Mouse (Mus musculus) liver, embryonic 13.5 days (tissue): ENCODE data around the gene Pdzd2. TPM values are rescaled to one million over a fixed set of nuclear protein-coding genes. Genes with fewer than 3 reads are reported as not detected.

Experiments used
- ATAC-seq: fragments of 200-750 bp; cut with Nextera tagmentation; 2 replicates; pipeline ENCODE4 v1.8.0; 2017; ENCODE audit warnings: low read depth, mild to moderate bottlenecking, moderate number of reproducible peaks, moderate library complexity
- DNase-seq: peaks from one replicate; pipeline ENCODE4 v3.0.0; 2022
- H3K27ac ChIP-seq: fragments of 300-500 bp; sonication (generic); 2 replicates; pipeline ENCODE4 v1.5.1; 2015; ENCODE audit warnings: moderate library complexity, mild to moderate bottlenecking, inconsistent platforms
- H3K27me3 ChIP-seq: fragments of 300-500 bp; sonication (generic); 2 replicates; pipeline ENCODE4 v1.6.1; 2015; ENCODE audit warnings: mild to moderate bottlenecking, inconsistent platforms
- H3K36me3 ChIP-seq: fragments of 300-500 bp; sonication (generic); 2 replicates; pipeline ENCODE4 v1.6.1; 2015; ENCODE audit warnings: mild to moderate bottlenecking, inconsistent platforms
- H3K4me1 ChIP-seq: fragments of 300-500 bp; sonication (generic); replicated peaks from 2 replicates; pipeline ENCODE4 v1.6.1; 2015; ENCODE audit warnings: inconsistent platforms
- H3K4me2 ChIP-seq: fragments of 300-500 bp; sonication (generic); 2 replicates; pipeline ENCODE4 v1.6.1; 2015; ENCODE audit warnings: inconsistent platforms, mild to moderate bottlenecking, moderate library complexity
- H3K4me3 ChIP-seq: fragments of 300-500 bp; sonication (generic); replicated peaks from 2 replicates; pipeline ENCODE4 v1.5.1; 2015; ENCODE audit warnings: mild to moderate bottlenecking, inconsistent platforms
- H3K9ac ChIP-seq: fragments of 300-500 bp; sonication (generic); 2 replicates; pipeline ENCODE4 v1.6.1; 2015; ENCODE audit warnings: mild to moderate bottlenecking, inconsistent platforms
- H3K9me3 ChIP-seq: fragments of 300-500 bp; sonication (generic); replicated peaks from 2 replicates; pipeline ENCODE4 v1.6.1; 2016; ENCODE audit warnings: inconsistent platforms
- WGBS: fragments of 180-500 bp; shearing (Covaris S2); methylation state at CpG from one replicate; pipeline ENCODE4 v1.1.7; 2015; ENCODE audit not compliant: insufficient replicate concordance; 5-methylcytosine and 5-hydroxymethylcytosine counted together
- polyA plus RNA-seq: library from polyadenylated mRNA; unstranded; fragments of >200 nt; fragmentation: Nextera tagmentation; extraction: Ambion mirVana; gene quantifications from 2 replicates; pipeline ENCODE4 v1.2.1, GENCODE M21; 2015

Gene Pdzd2
- polyA plus RNA-seq, 1 experiment from 2014 or later: 1.5 TPM

- H3K9me3 ChIP-seq: no peaks in the 10 kb centered on the region
- no peaks in the 10 kb centered on the region for H3K27me3 ChIP-seq
- H3K9ac ChIP-seq: no peak overlapping the region
- H3K4me2 ChIP-seq: no peak overlapping the region
- no peak overlapping the region for H3K27ac ChIP-seq
- DNase-seq: no peak
- H3K36me3 ChIP-seq: no peaks in the 10 kb centered on the region
- no peak for ATAC-seq
- no peaks in the 10 kb centered on the region for H3K4me1 ChIP-seq
- no peak overlapping the region for H3K4me3 ChIP-seq
- 46% methylated on average over 5 of the region's 5 CpGs for WGBS
Measured at GRCm38 (mm10) chr15:12725256-12725655, 14.5 kb downstream of the Pdzd2 start.

DNA sequence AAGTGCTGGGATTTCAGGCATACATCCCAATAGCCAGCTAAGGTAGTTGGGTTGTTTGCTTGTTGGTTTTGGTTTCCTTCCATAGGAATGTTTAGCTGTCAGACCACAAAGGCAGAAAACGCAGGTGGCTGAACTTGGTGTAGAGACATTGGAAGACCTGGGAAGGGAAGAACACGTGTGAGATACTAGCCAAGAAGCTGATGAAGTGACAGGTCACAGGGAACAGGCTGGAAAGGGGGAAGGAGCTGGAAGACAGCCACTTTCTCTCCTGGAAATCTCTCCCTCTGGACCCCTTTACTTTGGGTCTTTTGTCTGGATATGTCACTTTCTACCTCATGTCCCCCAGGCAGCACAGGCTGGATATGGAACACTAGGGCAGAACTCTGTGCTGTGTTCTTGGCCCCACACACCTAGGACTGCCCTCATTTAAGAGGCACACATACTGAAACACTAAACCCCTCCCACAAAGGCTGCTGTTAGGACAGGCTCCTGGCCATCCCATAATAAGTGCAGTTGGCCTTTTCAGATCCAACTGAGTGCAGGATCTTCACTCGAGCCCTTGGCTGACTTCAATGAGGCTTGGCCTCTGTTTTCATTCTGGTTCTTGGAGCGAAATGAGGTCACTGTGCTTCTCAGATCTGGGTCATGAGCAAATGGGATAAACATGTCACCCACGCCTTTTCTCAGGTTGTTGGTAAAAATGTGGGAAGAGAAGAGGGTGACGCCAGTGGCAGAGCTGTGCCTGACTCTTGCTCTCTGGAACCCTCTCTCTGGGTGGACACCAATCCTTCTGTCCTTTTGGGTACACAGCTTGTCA lies 17.8 kb downstream of the Pdzd2 start:
- 53% methylated on average over 6 of the region's 6 CpGs for WGBS
- ATAC-seq: no peak
- DNase-seq: no peak
- Histone ChIP-seq H3K9ac (no peak overlapping the region), H3K27ac (no peak overlapping the region), H3K9me3 (no peaks in the 10 kb centered on the region), H3K27me3 (no peaks in the 10 kb centered on the region), H3K4me3 (no peak overlapping the region), H3K4me1 (no peaks in the 10 kb centered on the region), H3K4me2 (no peak overlapping the region), H3K36me3 (no peaks in the 10 kb centered on the region)

GRCm38 (mm10) chr15:12718819-12719218 lies 20.9 kb downstream of the Pdzd2 start:
- Histone ChIP-seq H3K4me2 (no peak overlapping the region), H3K4me3 (no peak overlapping the region), H3K27me3 (no peaks in the 10 kb centered on the region; the same call in 1 of the 2 replicates), H3K27ac (no peak overlapping the region), H3K4me1 (no peaks in the 10 kb centered on the region), H3K36me3 (no peaks in the 10 kb centered on the region), H3K9me3 (no peaks in the 10 kb centered on the region), H3K9ac (no peak overlapping the region)
- no peak for DNase-seq
- 80% methylated on average over 14 of the region's 14 CpGs for WGBS
- no peak for ATAC-seq

DNA sequence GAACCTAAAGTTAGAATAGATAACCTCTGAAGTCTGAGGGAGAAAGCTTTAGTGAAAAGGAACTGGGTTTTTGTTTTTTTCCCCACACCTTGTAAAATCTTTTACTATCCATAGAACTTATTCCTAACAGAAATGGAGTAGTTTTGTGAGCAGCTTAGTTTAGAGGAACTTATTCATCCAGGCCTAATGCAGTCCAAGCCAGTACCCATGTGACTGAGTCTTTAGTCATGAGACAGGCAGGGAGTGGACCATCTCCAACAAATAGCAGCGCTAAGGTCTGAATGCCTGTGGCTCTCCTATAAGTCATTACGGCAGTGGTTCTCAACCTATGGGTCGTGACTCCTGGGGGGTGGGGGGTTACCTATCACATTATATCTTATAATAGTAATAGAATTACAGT lies 22.3 kb downstream of the Pdzd2 start:
- 71% methylated on average over 3 of the region's 3 CpGs for WGBS
- H3K4me2 ChIP-seq: no peak overlapping the region

DNA sequence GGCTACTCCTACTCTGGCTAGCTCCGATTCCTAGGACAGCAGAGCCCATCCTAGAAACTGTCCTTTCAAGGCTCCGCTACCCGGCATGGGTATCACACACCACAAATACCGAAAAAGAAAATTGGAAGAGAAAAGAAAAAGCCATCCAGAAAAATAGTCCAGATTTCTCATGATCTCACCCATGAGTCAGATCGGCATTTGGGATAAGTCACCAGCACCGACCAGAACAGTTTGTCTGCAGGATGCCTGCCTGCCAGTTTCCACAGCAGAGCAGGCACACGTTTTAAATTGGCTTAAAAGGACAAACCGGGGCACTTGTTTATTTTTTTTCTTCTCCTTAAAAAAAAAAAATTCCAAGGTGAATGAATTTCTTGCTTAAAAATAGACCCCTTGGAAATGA lies 22.8 kb downstream of the Pdzd2 start:
- Histone ChIP-seq H3K9me3 (no peaks in the 10 kb centered on the region), H3K9ac (no peak overlapping the region), H3K36me3 (no peaks in the 10 kb centered on the region), H3K4me1 (no peaks in the 10 kb centered on the region), H3K4me2 (no peak overlapping the region), H3K27ac (no peak overlapping the region), H3K4me3 (no peak overlapping the region), H3K27me3 (no peaks in the 10 kb centered on the region; the same call in 1 of the 2 replicates)
- DNase-seq (no peak), ATAC-seq (no peak)
- 70% methylated on average over 8 of the region's 8 CpGs for WGBS

More for the DNA sequence above, 22.3 kb downstream of the Pdzd2 start:
- H3K27me3 ChIP-seq: no peaks in the 10 kb centered on the region; the same call in 1 of the 2 replicates
- ATAC-seq: no peak
- no peak overlapping the region for H3K4me3 ChIP-seq
- no peaks in the 10 kb centered on the region for H3K9me3 ChIP-seq
- H3K4me1 ChIP-seq: no peaks in the 10 kb centered on the region
- no peaks in the 10 kb centered on the region for H3K36me3 ChIP-seq
- no peak overlapping the region for H3K27ac ChIP-seq
- DNase-seq: no peak
- H3K9ac ChIP-seq: no peak overlapping the region

DNA sequence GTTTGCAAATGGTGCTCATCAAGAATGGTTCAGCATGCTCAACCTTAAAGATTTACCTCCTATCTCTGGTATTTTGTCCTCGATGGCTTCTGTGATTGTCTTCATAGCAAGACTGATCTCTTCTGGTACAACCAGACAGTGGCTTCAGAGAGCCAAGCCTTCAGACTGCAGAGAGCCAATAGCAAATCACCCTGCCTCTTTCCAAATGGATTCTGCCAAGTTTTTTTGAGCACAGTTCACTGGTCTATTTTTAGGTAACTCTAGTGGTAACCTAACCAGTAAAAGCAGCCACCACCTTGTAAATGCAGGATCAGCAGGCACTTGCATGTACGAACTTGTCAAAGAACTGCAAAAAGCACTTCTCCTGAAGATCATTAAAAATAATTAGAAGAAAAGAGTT lies 25.4 kb downstream of the Pdzd2 start:
- Histone ChIP-seq H3K9me3 (no peaks in the 10 kb centered on the region), H3K27ac (no peak overlapping the region), H3K36me3 (no peaks in the 10 kb centered on the region), H3K4me2 (no peak overlapping the region), H3K4me1 (no peaks in the 10 kb centered on the region), H3K27me3 (no peaks in the 10 kb centered on the region; the same call in 1 of the 2 replicates), H3K4me3 (no peak overlapping the region), H3K9ac (no peak overlapping the region)
- ATAC-seq (no peak), DNase-seq (no peak)
- 64% methylated on average over 2 of the region's 2 CpGs for WGBS

GRCm38 (mm10) chr15:12713216-12713615 lies 26.5 kb downstream of the Pdzd2 start:
- H3K4me2 ChIP-seq: no peak overlapping the region
- no peaks in the 10 kb centered on the region; the same call in 1 of the 2 replicates for H3K27me3 ChIP-seq
- DNase-seq (no peak), ATAC-seq (no peak)
- H3K9ac ChIP-seq: no peak overlapping the region
- no peaks in the 10 kb centered on the region for H3K9me3 ChIP-seq
- no peaks in the 10 kb centered on the region for H3K4me1 ChIP-seq
- H3K36me3 ChIP-seq: no peaks in the 10 kb centered on the region
- H3K27ac ChIP-seq: no peak overlapping the region
- 34% methylated on average over 2 of the region's 2 CpGs for WGBS
- H3K4me3 ChIP-seq: no peak overlapping the region

GRCm38 (mm10) chr15:12710036-12710435 lies 29.7 kb downstream of the Pdzd2 start:
- Histone ChIP-seq H3K9me3 (no peaks in the 10 kb centered on the region), H3K36me3 (no peaks in the 10 kb centered on the region), H3K27me3 (no peaks in the 10 kb centered on the region), H3K4me2 (no peak overlapping the region), H3K4me1 (no peaks in the 10 kb centered on the region), H3K4me3 (no peak overlapping the region), H3K9ac (no peak overlapping the region), H3K27ac (no peak overlapping the region)
- WGBS: 73% methylated on average over 3 of the region's 3 CpGs
- no peak for ATAC-seq
- DNase-seq: no peak

DNA sequence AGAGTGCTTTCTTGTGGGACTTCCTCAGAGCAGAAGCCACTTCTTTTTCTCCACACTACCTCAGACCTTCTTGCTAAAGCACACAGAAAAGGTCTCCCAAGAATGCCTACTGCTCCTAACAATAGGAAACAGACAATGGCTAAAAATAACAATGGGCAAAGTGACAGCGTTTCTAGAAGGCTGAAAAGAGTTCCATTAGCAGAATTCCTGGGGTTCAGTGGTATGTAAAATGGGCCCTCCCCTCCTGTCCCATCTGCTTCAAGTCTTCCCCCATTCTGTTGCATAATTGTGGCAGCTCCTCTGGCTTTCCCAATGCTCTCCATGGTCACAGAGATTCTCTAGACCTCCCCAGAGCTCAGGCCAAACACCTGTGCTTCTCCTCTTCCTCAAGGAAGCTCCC lies 31.4 kb downstream of the Pdzd2 start:
- H3K4me2 ChIP-seq: no peak overlapping the region
- no peaks in the 10 kb centered on the region for H3K4me1 ChIP-seq
- H3K27me3 ChIP-seq: no peaks in the 10 kb centered on the region
- no peak overlapping the region for H3K9ac ChIP-seq
- H3K36me3 ChIP-seq: no peaks in the 10 kb centered on the region
- no peaks in the 10 kb centered on the region for H3K9me3 ChIP-seq
- WGBS: 29% methylated on average over 1 of the region's 1 CpGs
- no peak for DNase-seq
- no peak overlapping the region for H3K27ac ChIP-seq
- no peak for ATAC-seq
- no peak overlapping the region for H3K4me3 ChIP-seq

GRCm38 (mm10) chr15:12706902-12707301 lies 32.8 kb downstream of the Pdzd2 start:
- Histone ChIP-seq H3K9ac (no peak overlapping the region), H3K27ac (no peak overlapping the region), H3K4me1 (no peaks in the 10 kb centered on the region), H3K36me3 (no peaks in the 10 kb centered on the region), H3K4me3 (no peak overlapping the region), H3K27me3 (no peaks in the 10 kb centered on the region), H3K4me2 (no peak overlapping the region), H3K9me3 (no peaks in the 10 kb centered on the region)
- DNase-seq: no peak
- 45% methylated on average over 3 of the region's 3 CpGs for WGBS
- ATAC-seq: no peak

GRCm38 (mm10) chr15:12700367-12700766 lies 39.4 kb downstream of the Pdzd2 start:
- Histone ChIP-seq H3K36me3 (no peaks in the 10 kb centered on the region), H3K9me3 (no peaks in the 10 kb centered on the region), H3K4me2 (no peak overlapping the region), H3K9ac (no peak overlapping the region), H3K4me1 (no peaks in the 10 kb centered on the region), H3K27ac (no peak overlapping the region), H3K27me3 (no peaks in the 10 kb centered on the region), H3K4me3 (no peak overlapping the region)
- DNase-seq (no peak), ATAC-seq (no peak)
- 51% methylated on average over 9 of the region's 9 CpGs for WGBS

DNA sequence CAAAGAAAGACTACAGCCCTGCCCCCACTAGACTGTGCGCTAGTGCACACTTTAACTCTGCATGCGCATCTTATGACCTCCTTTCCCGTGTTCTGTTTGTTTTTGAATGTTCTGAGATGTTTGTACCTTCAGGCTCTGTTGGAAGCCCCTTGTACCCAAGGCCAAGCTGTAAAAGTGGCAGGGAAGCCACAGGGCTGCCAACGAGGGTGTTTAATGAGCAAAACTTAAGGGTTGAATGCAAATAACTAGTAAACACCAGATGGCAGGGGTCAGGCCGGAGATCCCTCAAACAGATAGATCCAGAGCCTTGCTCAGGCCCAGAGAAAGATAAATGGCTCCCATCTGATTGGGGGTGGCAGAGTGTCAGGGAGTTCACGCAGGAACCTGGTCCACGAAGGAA lies 42.0 kb downstream of the Pdzd2 start:
- Histone ChIP-seq H3K4me1 (no peaks in the 10 kb centered on the region), H3K36me3 (no peaks in the 10 kb centered on the region), H3K9ac (no peak overlapping the region), H3K27ac (no peak overlapping the region), H3K27me3 (no peaks in the 10 kb centered on the region), H3K4me3 (no peak overlapping the region), H3K9me3 (no peaks in the 10 kb centered on the region), H3K4me2 (no peak overlapping the region)
- ATAC-seq (no peak), DNase-seq (no peak)
- WGBS: 61% methylated on average over 7 of the region's 7 CpGs
